Mouse (Mus musculus) hindbrain, embryonic 14.5 days (tissue): ENCODE results near the gene Gm20425. TPM values are rescaled to one million over a fixed set of nuclear protein-coding genes. Genes with fewer than 3 reads are reported as not detected.
A peak's percentile ranks its signal among the peaks of the same experiment; 100 is the strongest.
"Not testable (repeated sequence)": the region's sequence is repeated elsewhere in the genome, so short reads cannot be mapped to it uniquely, and the experiment has no call there.

Experiments
- ATAC-seq: fragments of 200-750 bp; cut with Nextera tagmentation; 2 replicates; pipeline ENCODE4 v1.8.0; 2017; ENCODE audit warnings: moderate number of reproducible peaks, mild to moderate bottlenecking, moderate TSS enrichment, moderate library complexity; ENCODE audit not compliant: low FRiP score
- DNase-seq: peaks from one replicate; pipeline ENCODE4 v3.0.0-alpha.2; 2015; ENCODE audit warnings: low spot score
- H3K27ac ChIP-seq: fragments of 300-500 bp; sonication (generic); 2 replicates; pipeline ENCODE4 v1.5.1; 2014; ENCODE audit warnings: mild to moderate bottlenecking, moderate library complexity
- H3K27me3 ChIP-seq: fragments of 300-500 bp; sonication (generic); 2 replicates; pipeline ENCODE4 v1.6.1; 2014; ENCODE audit warnings: mild to moderate bottlenecking, low read length, mixed read lengths; ENCODE audit not compliant: control insufficient read depth, insufficient read depth
- H3K36me3 ChIP-seq: fragments of 300-500 bp; sonication (generic); replicated peaks from 2 replicates; pipeline ENCODE4 v1.6.1; 2014; ENCODE audit not compliant: control insufficient read depth, insufficient read depth
- H3K4me1 ChIP-seq: fragments of 300-500 bp; sonication (generic); replicated peaks from 2 replicates; pipeline ENCODE4 v1.6.1; 2014; ENCODE audit warnings: antibody characterized with exemption, low read length, mixed read lengths; ENCODE audit not compliant: control insufficient read depth, insufficient read depth
- H3K4me2 ChIP-seq: fragments of 300-500 bp; sonication (generic); replicated peaks from 2 replicates; pipeline ENCODE4 v1.6.1; 2014; ENCODE audit warnings: mild to moderate bottlenecking, moderate library complexity
- H3K4me3 ChIP-seq: fragments of 300-500 bp; sonication (generic); replicated peaks from 2 replicates; pipeline ENCODE4 v1.5.1; 2014; ENCODE audit warnings: mild to moderate bottlenecking, low read length
- H3K9ac ChIP-seq: fragments of 300-500 bp; sonication (generic); 2 replicates; pipeline ENCODE4 v1.6.1; 2014
- H3K9me3 ChIP-seq: fragments of 300-500 bp; sonication (generic); 2 replicates; pipeline ENCODE4 v1.6.1; 2016; ENCODE audit warnings: low read length; ENCODE audit not compliant: control insufficient read depth
- WGBS: fragments of 180-500 bp; shearing (Covaris S2); extraction: QIAGEN DNeasy Blood & Tissue Kit; methylation state at CpG from one replicate; pipeline ENCODE4 v1.1.7; 2014; 5-methylcytosine and 5-hydroxymethylcytosine counted together
- polyA plus RNA-seq: library from polyadenylated mRNA; unstranded; fragments of >200 nt; fragmentation: Nextera tagmentation; extraction: Ambion mirVana; gene quantifications from 2 replicates; pipeline ENCODE4 v1.2.1, GENCODE M21; 2014

Gm20425 gene
- polyA plus RNA-seq, 1 experiment from 2014 or later = 4.0 TPM

GRCm38 (mm10) chr9:103180303-103180702, 49.8 kb downstream of the Gm20425 start:
- Histone ChIP-seq H3K4me1 (no peaks in the 10 kb centered on the region), H3K9ac (0 out of 2 replicates have a peak overlapping the region, but pooled peaks have one; percentile 16), H3K4me2 (peak overlapping the region; percentile 46), H3K4me3 (no peak overlapping the region), H3K36me3 (peaks cover 59% of the 10 kb centered on the region), H3K27me3 (no peaks in the 10 kb centered on the region), H3K27ac (no peak overlapping the region), H3K9me3 (no peaks in the 10 kb centered on the region)
- 58% methylated on average over 3 of the region's 3 CpGs for WGBS
- DNase-seq = no peak
- no peak for ATAC-seq

GRCm38 (mm10) chr9:103175692-103176091, 54.4 kb downstream of the Gm20425 start:
- Histone ChIP-seq H3K4me3 (no peak overlapping the region), H3K4me1 (no peaks in the 10 kb centered on the region), H3K9ac (no peak overlapping the region), H3K27me3 (no peaks in the 10 kb centered on the region), H3K4me2 (no peak overlapping the region), H3K9me3 (no peaks in the 10 kb centered on the region), H3K36me3 (peaks cover 46% of the 10 kb centered on the region), H3K27ac (no peak overlapping the region)
- ATAC-seq (no peak), DNase-seq (no peak)
- 94% methylated on average over 7 of the region's 7 CpGs for WGBS

- H3K27me3 ChIP-seq = no peaks in the 10 kb centered on the region
- peaks cover 49% of the 10 kb centered on the region for H3K36me3 ChIP-seq
- H3K9ac ChIP-seq = no peak overlapping the region
- no peaks in the 10 kb centered on the region for H3K4me1 ChIP-seq
- no peak overlapping the region for H3K27ac ChIP-seq
- no peak for DNase-seq
- no peaks in the 10 kb centered on the region for H3K9me3 ChIP-seq
- no peak overlapping the region for H3K4me2 ChIP-seq
- no peak overlapping the region for H3K4me3 ChIP-seq
- ATAC-seq = no peak
- 60% methylated on average over 6 of the region's 6 CpGs for WGBS
These were observed 55.2 kb downstream of the Gm20425 start for GRCm38 (mm10) chr9:103174771-103175519.

DNA sequence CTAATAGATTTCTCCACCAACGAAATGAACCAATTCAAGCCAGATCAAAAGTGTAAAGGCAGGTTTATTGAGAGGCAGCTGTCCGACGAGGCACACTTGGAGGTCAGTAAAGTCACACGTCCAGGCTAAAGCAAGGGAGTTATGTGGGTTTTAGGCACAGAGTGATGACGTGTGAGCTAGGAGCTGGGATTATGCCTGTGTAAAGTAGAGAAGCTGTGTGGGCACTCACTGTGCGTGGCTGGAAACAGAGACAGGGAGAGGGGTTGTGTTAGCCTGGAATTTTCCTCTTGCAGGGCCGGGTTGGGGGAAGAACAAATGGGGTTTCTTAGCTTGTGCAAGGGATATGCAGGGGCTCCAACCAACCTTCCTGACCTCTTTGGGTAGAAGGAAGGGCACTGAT, 61.3 kb downstream of the Gm20425 start:
- peaks cover 58% of the 10 kb centered on the region for H3K36me3 ChIP-seq
- no peak overlapping the region for H3K9ac ChIP-seq
- no peak overlapping the region for H3K4me2 ChIP-seq
- ATAC-seq = no peak
- 75% methylated on average over 7 of the region's 7 CpGs for whole genome bisulfite sequencing
- no peaks in the 10 kb centered on the region for H3K27me3 ChIP-seq
- no peak overlapping the region for H3K4me3 ChIP-seq
- DNase-seq = no peak
- H3K27ac ChIP-seq = no peak overlapping the region
- no peaks in the 10 kb centered on the region for H3K4me1 ChIP-seq
- no peaks in the 10 kb centered on the region for H3K9me3 ChIP-seq

- H3K9ac ChIP-seq = no peak overlapping the region
- peak; percentile 70; the same call in 1 of the 2 replicates for ATAC-seq
- no peak overlapping the region for H3K4me2 ChIP-seq
- WGBS = 60% methylated on average over 6 of the region's 6 CpGs
- H3K9me3 ChIP-seq = no peaks in the 10 kb centered on the region
- no peak overlapping the region for H3K27ac ChIP-seq
- no peaks in the 10 kb centered on the region for H3K4me1 ChIP-seq
- no peak for DNase-seq
- no peak overlapping the region for H3K4me3 ChIP-seq
- no peaks in the 10 kb centered on the region for H3K27me3 ChIP-seq
- H3K36me3 ChIP-seq = peaks cover 60% of the 10 kb centered on the region
These were observed 62.1 kb downstream of the Gm20425 start for GRCm38 (mm10) chr9:103168046-103168445.

- no peak overlapping the region for H3K4me3 ChIP-seq
- H3K9me3 ChIP-seq = no peaks in the 10 kb centered on the region
- H3K27ac ChIP-seq = no peak overlapping the region
- no peaks in the 10 kb centered on the region for H3K4me1 ChIP-seq
- no peak for ATAC-seq
- no peak for DNase-seq
- WGBS = 75% methylated on average over 15 of the region's 15 CpGs
- H3K9ac ChIP-seq = no peak overlapping the region
- no peaks in the 10 kb centered on the region for H3K27me3 ChIP-seq
- no peak overlapping the region for H3K4me2 ChIP-seq
- peaks cover 65% of the 10 kb centered on the region for H3K36me3 ChIP-seq
These were observed 66.3 kb downstream of the Gm20425 start for GRCm38 (mm10) chr9:103163806-103164205.

DNA sequence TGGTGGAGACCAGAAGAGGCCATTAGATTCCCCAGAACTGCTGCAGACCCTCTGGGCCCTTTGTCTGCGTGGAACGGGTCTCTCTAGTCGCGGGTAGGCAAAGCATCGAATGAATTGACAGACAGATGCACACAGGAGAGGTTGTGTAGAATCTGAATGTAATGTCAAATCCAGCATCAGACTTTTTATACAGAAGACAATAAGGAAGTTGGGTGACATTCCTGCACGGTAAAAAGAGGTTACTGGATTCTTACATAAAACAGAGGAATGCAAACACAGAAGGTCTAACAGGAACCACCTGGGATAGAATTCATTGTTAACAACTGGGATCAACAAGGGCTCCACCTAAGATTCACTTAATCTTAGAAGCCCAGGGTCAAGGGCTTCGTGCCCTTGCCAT, 74.9 kb downstream of the Gm20425 start:
- not testable (repeated sequence) for H3K9ac ChIP-seq, H3K4me3 ChIP-seq, H3K27me3 ChIP-seq, H3K27ac ChIP-seq, H3K4me2 ChIP-seq, ATAC-seq, DNase-seq, H3K9me3 ChIP-seq
- peaks cover 11% of the 10 kb centered on the region; the same call in 1 of the 2 replicates for H3K4me1 ChIP-seq
- H3K36me3 ChIP-seq = peaks cover 22% of the 10 kb centered on the region
- WGBS = 83% methylated on average over 7 of the region's 7 CpGs

GRCm38 (mm10) chr9:103154568-103154967, 75.5 kb downstream of the Gm20425 start:
- DNase-seq (no peak), ATAC-seq (no peak)
- H3K36me3 ChIP-seq = peaks cover 22% of the 10 kb centered on the region
- H3K4me3 ChIP-seq = no peak overlapping the region
- H3K4me2 ChIP-seq = no peak overlapping the region
- H3K27ac ChIP-seq = no peak overlapping the region
- peaks cover 11% of the 10 kb centered on the region; the same call in 1 of the 2 replicates for H3K4me1 ChIP-seq
- H3K9ac ChIP-seq = no peak overlapping the region
- H3K9me3 ChIP-seq = 0 out of 2 replicates have a peak, but pooled peaks cover 3% of the 10 kb centered on the region
- H3K27me3 ChIP-seq = no peaks in the 10 kb centered on the region
- 94% methylated on average over 2 of the region's 2 CpGs for WGBS

DNA sequence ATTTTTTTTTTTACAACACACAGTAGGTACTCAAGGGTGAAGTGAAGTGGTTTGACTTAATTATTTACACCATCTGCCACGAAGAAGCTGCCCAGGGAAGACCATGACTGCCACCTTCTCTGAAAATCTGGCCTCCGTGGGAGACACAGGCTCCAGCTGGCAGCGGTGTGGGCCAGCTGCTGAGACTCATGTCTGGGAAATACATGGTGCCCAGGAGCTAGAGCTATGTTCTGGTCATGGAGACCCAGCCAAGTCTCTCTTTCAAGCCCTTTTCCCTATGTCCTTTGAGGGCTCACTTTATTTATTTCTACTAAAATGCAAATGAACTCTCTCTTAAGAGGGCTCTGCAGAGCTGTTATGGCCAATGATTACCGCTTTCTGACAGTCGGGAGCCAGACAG, 76.8 kb downstream of the Gm20425 start:
- H3K27me3 ChIP-seq = no peaks in the 10 kb centered on the region
- 0 out of 2 replicates have a peak, but pooled peaks cover 3% of the 10 kb centered on the region for H3K9me3 ChIP-seq
- H3K27ac ChIP-seq = peak overlapping the region; percentile 60
- no peak overlapping the region for H3K4me2 ChIP-seq
- ATAC-seq (0 out of 2 replicates have a peak, but pooled peaks have one; percentile 37), DNase-seq (no peak)
- H3K4me3 ChIP-seq = no peak overlapping the region
- peaks cover 22% of the 10 kb centered on the region for H3K36me3 ChIP-seq
- peaks cover 16% of the 10 kb centered on the region for H3K4me1 ChIP-seq
- WGBS = 56% methylated on average over 5 of the region's 5 CpGs
- H3K9ac ChIP-seq = no peak overlapping the region
